Mouse (Mus musculus): ENCODE data around the gene 2310057M21Rik.

Gene 2310057M21Rik

DNA sequence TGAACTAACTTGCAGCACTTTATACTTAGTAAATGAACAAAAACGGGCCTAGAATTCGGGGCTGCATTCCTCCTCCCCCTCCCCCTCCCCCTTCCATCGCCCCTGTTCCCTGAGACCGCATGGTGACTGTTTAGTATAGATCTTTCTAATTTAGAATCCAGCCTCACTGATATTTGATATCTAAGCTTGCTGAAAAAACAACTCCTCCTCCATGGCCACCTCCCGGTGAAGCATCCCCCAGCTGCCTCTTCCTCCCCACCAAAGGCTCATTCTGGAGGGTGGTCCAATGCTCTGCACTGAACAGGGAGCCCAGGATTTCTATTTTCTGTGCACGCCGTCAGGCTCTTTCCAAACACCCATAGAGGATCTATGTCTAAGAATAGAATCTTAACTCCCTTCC, 44.2 kb downstream of the 2310057M21Rik start:
- in situ Hi-C loops (cut with MboI) = no loop called here

DNA sequence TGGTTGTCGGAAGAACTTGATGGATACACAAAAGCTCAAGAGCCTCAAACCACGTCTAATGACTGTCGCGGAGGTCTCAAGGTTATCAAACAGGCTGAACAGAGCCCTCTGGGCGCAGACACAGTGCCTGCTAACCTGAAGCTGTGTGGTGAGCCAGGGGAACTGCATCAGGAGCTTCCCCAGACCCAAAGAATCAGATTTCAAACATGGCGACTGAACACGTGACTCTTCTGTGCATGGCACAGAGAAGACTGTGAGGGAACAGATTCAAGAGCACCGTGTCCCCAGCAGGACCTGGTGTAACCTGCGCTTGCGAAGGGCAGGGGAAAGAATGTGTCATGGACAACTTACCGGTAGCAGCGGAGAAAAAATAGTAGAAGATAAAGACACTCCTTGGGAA, 45.0 kb downstream of the 2310057M21Rik start:
- in situ Hi-C loops (cut with MboI) = no loop called here

DNA sequence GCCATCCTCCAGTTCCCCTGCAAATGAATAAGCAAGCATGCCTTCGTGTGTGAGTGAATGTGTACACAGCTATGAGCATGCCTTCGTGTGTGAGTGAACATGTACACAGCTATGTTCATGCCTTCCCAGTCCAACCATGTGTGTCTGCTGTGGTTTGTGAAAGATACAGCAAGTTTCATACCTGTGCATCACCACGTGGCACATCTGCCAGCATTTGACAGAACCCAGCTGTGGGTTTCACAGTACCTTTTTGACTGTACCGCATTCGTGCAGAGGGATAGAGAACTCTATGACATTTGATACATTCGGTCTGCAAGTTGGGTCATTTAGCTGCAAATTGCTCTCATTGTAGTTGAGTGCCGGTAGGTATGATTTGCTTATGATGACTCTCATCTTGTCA, 48.1 kb downstream of the 2310057M21Rik start:
- in situ Hi-C loops (cut with MboI) = no loop called here

GRCm38 (mm10) chr7:131306733-131307132, 55.8 kb downstream of the 2310057M21Rik start:
- in situ Hi-C loops (cut with MboI) = no loop called here

DNA sequence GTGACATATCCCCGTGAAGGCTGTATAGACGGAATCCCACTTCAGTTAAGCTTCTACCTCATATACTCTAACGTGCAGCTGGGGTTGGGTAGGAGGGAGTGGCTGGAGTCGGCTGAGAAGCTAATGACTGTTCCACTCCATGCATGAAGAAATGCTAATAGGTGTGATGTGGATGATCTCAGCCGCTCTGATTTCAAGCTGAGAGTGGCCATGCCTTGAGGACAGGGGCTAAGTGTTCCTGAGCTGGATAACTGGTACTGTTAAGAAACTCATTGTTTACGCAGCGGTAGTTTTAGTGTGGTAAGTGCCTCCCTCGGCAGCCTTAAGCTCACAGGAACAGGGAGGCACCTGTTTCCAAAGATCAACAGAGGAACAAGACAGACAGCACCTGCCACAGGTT, 59.2 kb downstream of the 2310057M21Rik start:
- in situ Hi-C loops (cut with MboI) = no loop called here

DNA sequence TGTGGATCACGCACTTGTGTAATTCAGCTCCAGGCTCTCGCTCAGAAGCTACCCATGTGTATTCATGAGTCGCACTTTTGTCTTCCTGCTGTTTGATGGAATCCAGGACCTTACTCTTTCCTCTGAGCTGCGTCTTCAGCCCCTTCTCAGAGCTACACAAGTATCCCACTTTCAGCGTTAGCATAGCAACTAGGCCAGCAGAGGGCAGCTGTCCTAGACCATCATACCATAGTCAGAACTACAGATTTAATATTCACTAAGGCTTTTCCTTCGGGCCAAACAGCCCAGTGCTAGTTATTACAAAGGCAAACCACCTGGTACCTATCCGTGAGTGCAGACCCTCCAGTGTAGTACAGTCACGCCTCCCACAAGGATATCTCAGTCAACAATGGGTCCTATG, 65.4 kb downstream of the 2310057M21Rik start:
- in situ Hi-C loops (cut with MboI) = no loop called here
